Mouse (Mus musculus) testis, postnatal 10 days (tissue): ENCODE measurements around the gene Gpkow.

ENCODE experiments used
- DNase-seq: peaks from one replicate; pipeline ENCODE4 v3.0.0; 2021; ENCODE audit warnings: low spot score

Gene Gpkow

GRCm38 (mm10) chrX:7696954-7697381 lies at the start of gene Gpkow:
Gene Gpkow (plus strand): TSS chrX:7697131.
- peak; percentile 75 for DNase-seq

- DNase-seq = peak; percentile 83
These were observed 48.1 kb upstream of the Gpkow start for GRCm38 (mm10) chrX:7648671-7649304.

GRCm38 (mm10) chrX:7657221-7657639 lies 39.7 kb upstream of the Gpkow start, which contains the start of gene Prickle3:
Gene Prickle3 (plus strand): TSS chrX:7657260.
- peak; percentile 63 for DNase-seq

GRCm38 (mm10) chrX:7658031-7658784 lies 38.7 kb upstream of the Gpkow start:
- DNase-seq = peak; percentile 66

- DNase-seq = no peak
These were observed 37.9 kb upstream of the Gpkow start for GRCm38 (mm10) chrX:7658785-7659589.

GRCm38 (mm10) chrX:7661086-7661485 lies 35.8 kb upstream of the Gpkow start:
- DNase-seq = no peak

GRCm38 (mm10) chrX:7662936-7663335 lies 34.0 kb upstream of the Gpkow start:
- no peak for DNase-seq

GRCm38 (mm10) chrX:7664791-7665190 lies 32.1 kb upstream of the Gpkow start:
- no peak for DNase-seq

- DNase-seq = no peak
These were observed 31.0 kb upstream of the Gpkow start for GRCm38 (mm10) chrX:7665739-7666502.

- DNase-seq = peak; percentile 78
These were observed 26.5 kb upstream of the Gpkow start for GRCm38 (mm10) chrX:7670390-7670881.

- no peak for DNase-seq
These were observed 25.9 kb upstream of the Gpkow start, which contains the start of gene Plp2 for GRCm38 (mm10) chrX:7670921-7671623. Gene Plp2 (minus strand): TSS chrX:7671390.

GRCm38 (mm10) chrX:7672739-7673138 lies 24.2 kb upstream of the Gpkow start:
- DNase-seq = no peak

GRCm38 (mm10) chrX:7673578-7674281 lies 23.2 kb upstream of the Gpkow start:
- no peak for DNase-seq

- DNase-seq = no peak
These were observed 22.5 kb upstream of the Gpkow start for GRCm38 (mm10) chrX:7674284-7675000.

GRCm38 (mm10) chrX:7675001-7675380 lies 21.9 kb upstream of the Gpkow start:
- DNase-seq = no peak

GRCm38 (mm10) chrX:7678986-7679385 lies 17.9 kb upstream of the Gpkow start:
- DNase-seq = no peak

- DNase-seq = peak; percentile 90
These were observed 17.4 kb upstream of the Gpkow start for GRCm38 (mm10) chrX:7679405-7680056.

GRCm38 (mm10) chrX:7680057-7680412 lies 16.9 kb upstream of the Gpkow start:
- DNase-seq = no peak

- no peak for DNase-seq
These were observed 16.1 kb upstream of the Gpkow start, which contains the start of gene Magix for GRCm38 (mm10) chrX:7680864-7681263. Gene Magix (minus strand): TSS chrX:7681251.
